Mouse (Mus musculus) megakaryocyte-erythroid progenitor cell, adult 5-6 weeks (primary cell): ENCODE measurements around the gene Mmp10. TPM values are rescaled to one million over a fixed set of nuclear protein-coding genes. Genes with fewer than 3 reads are reported as not detected.

ENCODE experiments used
- total RNA-seq, 2 experiments: library from RNA; stranded (forward) in 1 of 2; stranded (reverse) in 1 of 2; fragments of 200-1000, 215-1000 nt in 1 of 2; fragments of >200 nt in 1 of 2; fragmentation: Nextera tagmentation in 1 of 2; gene quantifications; 2 replicates each; pipeline ENCODE4 v1.2.3; 2014 to 2017

Gene Mmp10
- total RNA-seq, 2 experiments from 2014 or later: not detected

Other genes starting within 250 kb of the Mmp10 start
- not detected in 2 replicates for gene Mmp13, start 229.8 kb upstream of the Mmp10 start, total RNA-seq (2014; fragmentation: Nextera tagmentation)
- not detected in 2 replicates for gene Mmp13, start 229.8 kb upstream of the Mmp10 start, total RNA-seq (2017)
- gene Mmp12, start 158.0 kb upstream of the Mmp10 start, total RNA-seq (2014; fragmentation: Nextera tagmentation): not detected in 2 replicates
- not detected in 2 replicates for gene Mmp12, start 158.0 kb upstream of the Mmp10 start, total RNA-seq (2017)
- not detected in 2 replicates for gene Mmp1b, start 114.3 kb upstream of the Mmp10 start, total RNA-seq (2014; fragmentation: Nextera tagmentation)
- not detected in 2 replicates for gene Mmp1b, start 114.3 kb upstream of the Mmp10 start, total RNA-seq (2017)
- gene Mmp3, start 56.5 kb upstream of the Mmp10 start, total RNA-seq (2014; fragmentation: Nextera tagmentation): not detected in 2 replicates
- gene Mmp3, start 56.5 kb upstream of the Mmp10 start, total RNA-seq (2017): not detected in 2 replicates
- gene Mmp8, start 56.1 kb downstream of the Mmp10 start, total RNA-seq (2014; fragmentation: Nextera tagmentation): 0.35 TPM in 1 of 2 replicates, not detected in the other
- gene Mmp8, start 56.1 kb downstream of the Mmp10 start, total RNA-seq (2017): 3.4 TPM in 1 of 2 replicates, not detected in the other
- 0.20 TPM in 1 of 2 replicates, not detected in the other for gene Mmp27, start 69.0 kb downstream of the Mmp10 start, total RNA-seq (2014; fragmentation: Nextera tagmentation)
- 0.80 and 0.95 TPM in 2 replicates for gene Mmp27, start 69.0 kb downstream of the Mmp10 start, total RNA-seq (2017)
- gene Mmp20, start 125.9 kb downstream of the Mmp10 start, total RNA-seq (2014; fragmentation: Nextera tagmentation): not detected in 2 replicates
- not detected in 2 replicates for gene Mmp20, start 125.9 kb downstream of the Mmp10 start, total RNA-seq (2017)
- not detected in 2 replicates for gene Mmp7, start 189.7 kb downstream of the Mmp10 start, total RNA-seq (2014; fragmentation: Nextera tagmentation)
- not detected in 2 replicates for gene Mmp7, start 189.7 kb downstream of the Mmp10 start, total RNA-seq (2017)